Mouse (Mus musculus) embryonic facial prominence, embryonic 11.5 days (tissue): ENCODE data around the gene Ggact. TPM values are rescaled to one million over a fixed set of nuclear protein-coding genes. Genes with fewer than 3 reads are reported as not detected.

ENCODE experiments used
- ATAC-seq: fragments of 200-750 bp; cut with Nextera tagmentation; replicated peaks from 2 replicates; pipeline ENCODE4 v1.8.0; 2017; ENCODE audit warnings: low read depth; ENCODE audit not compliant: insufficient number of reproducible peaks, low FRiP score, low TSS enrichment
- DNase-seq: peaks from one replicate; pipeline ENCODE4 v3.0.0-alpha.2; 2015; ENCODE audit warnings: low spot score
- H3K27ac ChIP-seq: fragments of 300-500 bp; sonication (generic); replicated peaks from 2 replicates; pipeline ENCODE4 v1.5.1; 2014; ENCODE audit warnings: mild to moderate bottlenecking, low read depth, low read length, control low read depth
- H3K27me3 ChIP-seq: fragments of 300-500 bp; sonication (generic); 2 replicates; pipeline ENCODE4 v1.6.1; 2014; ENCODE audit warnings: mild to moderate bottlenecking, low read length, moderate library complexity, mixed read lengths; ENCODE audit not compliant: control insufficient read depth, insufficient read depth
- H3K36me3 ChIP-seq: fragments of 300-500 bp; sonication (generic); replicated peaks from 2 replicates; pipeline ENCODE4 v1.6.1; 2014; ENCODE audit warnings: low read depth, mild to moderate bottlenecking, low read length, moderate library complexity, mixed read lengths; ENCODE audit not compliant: control insufficient read depth, insufficient read depth
- H3K4me1 ChIP-seq: fragments of 300-500 bp; sonication (generic); 2 replicates; pipeline ENCODE4 v1.6.1; 2014; ENCODE audit warnings: low read length, mixed read lengths; ENCODE audit not compliant: control insufficient read depth, insufficient read depth
- H3K4me2 ChIP-seq: fragments of 300-500 bp; sonication (generic); 2 replicates; pipeline ENCODE4 v1.6.1; 2014; ENCODE audit warnings: low read depth, mild to moderate bottlenecking, control low read depth, low read length, moderate library complexity
- H3K4me3 ChIP-seq: fragments of 300-500 bp; sonication (generic); 2 replicates; pipeline ENCODE4 v1.5.1; 2014; ENCODE audit warnings: low read depth, low read length, control low read depth
- H3K9ac ChIP-seq: fragments of 300-500 bp; sonication (generic); replicated peaks from 2 replicates; pipeline ENCODE4 v1.6.1; 2014; ENCODE audit warnings: mild to moderate bottlenecking, control low read depth, low read length
- H3K9me3 ChIP-seq: fragments of 300-500 bp; sonication (generic); replicated peaks from 2 replicates; pipeline ENCODE4 v1.6.1; 2016; ENCODE audit warnings: mild to moderate bottlenecking, low read length, inconsistent platforms, mixed read lengths; ENCODE audit not compliant: control insufficient read depth
- WGBS: fragments of 180-500 bp; shearing (Covaris S2); extraction: QIAGEN DNeasy Blood & Tissue Kit; methylation state at CpG from one replicate; pipeline ENCODE4 v1.1.7; 2014; 5-methylcytosine and 5-hydroxymethylcytosine counted together
- polyA plus RNA-seq: library from polyadenylated mRNA; unstranded; fragments of >200 nt; fragmentation: Nextera tagmentation; extraction: Ambion mirVana; gene quantifications from 2 replicates; pipeline ENCODE4 v1.2.1, GENCODE M21; 2014

Ggact gene
- polyA plus RNA-seq, 1 experiment from 2014 or later = 6.7 TPM

GRCm38 (mm10) chr14:122823791-122824190, 89.8 kb downstream of the Ggact start:
- WGBS = 64% methylated on average over 2 of the region's 2 CpGs
- no peaks in the 10 kb centered on the region for H3K4me1 ChIP-seq
- no peak overlapping the region for H3K27ac ChIP-seq

GRCm38 (mm10) chr14:122821002-122821401, 92.6 kb downstream of the Ggact start:
- no peak overlapping the region for H3K9ac ChIP-seq

More at GRCm38 (mm10) chr14:122823791-122824190, 89.8 kb downstream of the Ggact start:
- Histone ChIP-seq H3K36me3 (no peaks in the 10 kb centered on the region), H3K9me3 (no peaks in the 10 kb centered on the region), H3K4me2 (no peak overlapping the region), H3K9ac (no peak overlapping the region), H3K27me3 (no peaks in the 10 kb centered on the region), H3K4me3 (no peak overlapping the region)
- ATAC-seq = no peak
- no peak for DNase-seq

GRCm38 (mm10) chr14:122800296-122800695, 113.3 kb downstream of the Ggact start:
- Histone ChIP-seq H3K4me2 (no peak overlapping the region), H3K27ac (no peak overlapping the region), H3K36me3 (no peaks in the 10 kb centered on the region), H3K27me3 (no peaks in the 10 kb centered on the region), H3K4me3 (no peak overlapping the region), H3K4me1 (no peaks in the 10 kb centered on the region), H3K9ac (no peak overlapping the region), H3K9me3 (no peaks in the 10 kb centered on the region)
- ATAC-seq (no peak), DNase-seq (no peak)
- 88% methylated on average over 4 of the region's 4 CpGs for WGBS

More at GRCm38 (mm10) chr14:122821002-122821401, 92.6 kb downstream of the Ggact start:
- H3K9me3 ChIP-seq = no peaks in the 10 kb centered on the region
- H3K4me2 ChIP-seq = no peak overlapping the region
- 87% methylated on average over 3 of the region's 3 CpGs for WGBS
- H3K27ac ChIP-seq = no peak overlapping the region
- no peaks in the 10 kb centered on the region for H3K4me1 ChIP-seq
- DNase-seq (no peak), ATAC-seq (no peak)
- no peak overlapping the region for H3K4me3 ChIP-seq
- no peaks in the 10 kb centered on the region for H3K27me3 ChIP-seq
- H3K36me3 ChIP-seq = no peaks in the 10 kb centered on the region

GRCm38 (mm10) chr14:122793368-122793767, 120.2 kb downstream of the Ggact start:
- 87% methylated on average over 4 of the region's 4 CpGs for WGBS
- Histone ChIP-seq H3K36me3 (no peaks in the 10 kb centered on the region), H3K9ac (no peak overlapping the region), H3K4me1 (no peaks in the 10 kb centered on the region), H3K4me2 (no peak overlapping the region), H3K27ac (no peak overlapping the region), H3K9me3 (no peaks in the 10 kb centered on the region), H3K4me3 (no peak overlapping the region), H3K27me3 (no peaks in the 10 kb centered on the region)
- DNase-seq (no peak), ATAC-seq (no peak)

- Histone ChIP-seq H3K36me3 (no peaks in the 10 kb centered on the region), H3K9me3 (no peaks in the 10 kb centered on the region), H3K9ac (no peak overlapping the region), H3K4me3 (no peak overlapping the region), H3K27me3 (no peaks in the 10 kb centered on the region), H3K4me1 (no peaks in the 10 kb centered on the region), H3K4me2 (no peak overlapping the region), H3K27ac (no peak overlapping the region)
- no peak for ATAC-seq
- DNase-seq = no peak
- WGBS = 86% methylated on average over 7 of the region's 7 CpGs
These were observed 123.4 kb downstream of the Ggact start for GRCm38 (mm10) chr14:122790111-122790510.

- ATAC-seq (no peak), DNase-seq (no peak)
- no peaks in the 10 kb centered on the region for H3K4me1 ChIP-seq
- H3K4me3 ChIP-seq = no peak overlapping the region
- no peak overlapping the region for H3K9ac ChIP-seq
- H3K27ac ChIP-seq = no peak overlapping the region
- H3K4me2 ChIP-seq = no peak overlapping the region
- WGBS = 66% methylated on average over 2 of the region's 2 CpGs
- no peaks in the 10 kb centered on the region for H3K36me3 ChIP-seq
- no peaks in the 10 kb centered on the region for H3K27me3 ChIP-seq
- no peaks in the 10 kb centered on the region for H3K9me3 ChIP-seq
These were observed 125.4 kb downstream of the Ggact start for GRCm38 (mm10) chr14:122788199-122788598.

GRCm38 (mm10) chr14:122784701-122785100, 128.9 kb downstream of the Ggact start:
- Histone ChIP-seq H3K9ac (no peak overlapping the region), H3K4me3 (no peak overlapping the region), H3K9me3 (no peaks in the 10 kb centered on the region), H3K4me2 (no peak overlapping the region), H3K36me3 (no peaks in the 10 kb centered on the region), H3K27me3 (no peaks in the 10 kb centered on the region), H3K27ac (no peak overlapping the region), H3K4me1 (no peaks in the 10 kb centered on the region)
- 90% methylated on average over 4 of the region's 4 CpGs for WGBS
- DNase-seq = no peak
- ATAC-seq = no peak

GRCm38 (mm10) chr14:122766448-122766847, 147.1 kb downstream of the Ggact start:
- Histone ChIP-seq H3K4me1 (no peaks in the 10 kb centered on the region), H3K9me3 (no peaks in the 10 kb centered on the region), H3K36me3 (no peaks in the 10 kb centered on the region), H3K4me2 (no peak overlapping the region), H3K27ac (no peak overlapping the region), H3K9ac (no peak overlapping the region), H3K4me3 (no peak overlapping the region), H3K27me3 (no peaks in the 10 kb centered on the region)
- DNase-seq (no peak), ATAC-seq (no peak)
- WGBS = 93% methylated on average over 5 of the region's 5 CpGs
